Mouse (Mus musculus): ENCODE data around the gene Mettl7a3.
"Not testable (repeated sequence)": the region's sequence is repeated elsewhere in the genome, so short reads cannot be mapped to it uniquely, and the experiment has no call there.

Gene Mettl7a3

DNA sequence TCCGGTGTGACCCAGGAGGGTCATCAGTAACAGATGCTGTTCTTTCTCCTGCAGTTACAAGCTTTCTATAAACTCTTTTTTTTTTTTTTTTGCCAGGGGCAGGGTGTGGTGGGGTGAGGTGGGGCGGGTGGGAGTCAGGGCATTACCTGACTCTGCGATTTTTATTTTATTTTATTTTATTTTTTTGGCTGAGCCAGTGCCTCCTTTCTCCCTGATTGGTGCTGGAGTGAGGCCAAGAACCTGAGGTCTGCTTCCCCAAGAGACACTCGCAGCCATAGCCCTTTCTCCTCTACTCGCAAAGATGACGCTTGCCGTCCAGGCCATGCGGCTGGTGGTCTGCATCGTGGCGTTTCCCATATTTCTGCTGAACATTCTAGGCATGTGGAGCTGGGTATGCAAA is at the start of gene Mettl7a3:
Gene Mettl7a3, plus strand, starts transcription at position 301 of the 400 bp plus-strand sequence.
- no peak for DNase-seq (ENCODE audit: inconsistent ontology term)

DNA sequence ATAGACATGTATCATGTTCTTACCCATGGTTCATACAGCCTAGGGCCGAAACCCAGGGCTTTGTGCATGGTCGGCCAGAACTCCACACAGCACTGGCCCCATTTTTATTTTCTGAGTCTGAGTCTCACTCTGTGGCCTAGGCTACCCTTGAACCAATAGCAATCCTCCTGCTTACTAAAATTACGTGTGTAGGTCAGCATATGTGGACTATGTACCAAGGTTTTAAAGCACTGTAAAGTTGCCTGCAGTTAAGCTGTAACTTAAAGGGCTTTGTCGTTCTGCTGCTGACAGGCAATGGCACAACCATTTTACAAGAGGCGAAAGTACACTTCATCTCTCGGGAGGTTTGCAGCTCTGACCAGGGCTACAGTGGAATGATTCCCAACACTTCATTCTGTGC is 45.7 kb upstream of the Mettl7a3 start:
- no peak for DNase-seq (ENCODE audit: inconsistent ontology term)

DNA sequence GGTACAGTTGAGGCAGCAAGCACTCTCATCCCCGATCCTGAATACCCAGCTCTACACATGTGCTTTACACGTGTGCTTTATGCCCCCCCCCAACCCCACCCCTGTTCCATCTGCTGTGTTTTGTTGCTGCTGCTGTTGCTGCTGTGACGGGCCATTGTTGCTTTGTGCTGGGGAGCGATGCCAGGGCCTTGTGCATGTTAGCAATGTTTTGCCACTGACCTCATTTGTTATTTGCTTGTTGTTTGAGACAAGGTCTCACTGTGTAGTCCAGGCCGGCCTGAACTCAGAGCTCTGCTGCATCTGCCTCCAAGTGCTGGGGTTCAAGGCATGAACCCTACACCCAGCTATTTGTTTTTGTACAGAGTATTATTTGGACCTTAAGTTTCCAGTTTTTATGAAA is 43.9 kb upstream of the Mettl7a3 start:
- DNase-seq (ENCODE audit: inconsistent ontology term), result no peak

DNA sequence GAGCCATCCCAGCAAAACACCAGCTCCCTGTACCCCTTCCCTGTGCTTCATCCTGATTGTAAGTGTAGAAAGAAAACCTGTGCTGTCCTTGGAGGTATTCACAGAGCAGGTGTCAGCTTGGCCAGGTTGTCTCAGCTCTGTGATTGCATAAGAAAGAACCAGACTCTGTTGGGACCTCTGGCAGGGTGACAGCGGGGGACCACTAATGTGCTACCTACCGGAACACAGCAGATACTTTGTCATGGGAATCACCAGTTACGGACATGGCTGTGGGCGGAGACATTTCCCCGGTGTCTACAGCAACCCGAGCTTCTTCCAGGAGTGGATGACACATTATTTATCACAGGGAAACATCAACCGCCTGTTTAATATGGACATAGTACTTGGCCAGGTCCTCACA is 42.4 kb upstream of the Mettl7a3 start:
- no peak for DNase-seq (ENCODE audit: inconsistent ontology term)

DNA sequence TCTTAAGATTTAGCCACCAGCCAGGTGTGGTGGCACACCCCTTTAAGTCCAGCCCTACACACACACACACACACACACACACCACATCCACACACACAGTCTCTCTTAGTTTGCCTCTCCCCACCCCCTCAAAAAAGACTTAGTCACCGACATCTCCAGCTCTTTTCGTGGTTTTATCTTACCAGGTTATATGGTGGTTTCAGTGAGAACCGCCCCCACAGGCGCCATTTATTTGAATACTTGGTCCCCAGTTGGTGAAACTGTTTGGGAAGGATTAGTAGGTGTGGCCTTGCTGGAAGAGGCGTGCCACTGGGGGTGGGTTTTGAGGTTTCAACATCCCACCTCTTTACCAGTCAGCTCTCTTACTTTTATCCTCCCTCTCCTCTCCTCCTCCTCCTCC is 36.9 kb upstream of the Mettl7a3 start:
- DNase-seq (ENCODE audit: inconsistent ontology term), result no peak

DNA sequence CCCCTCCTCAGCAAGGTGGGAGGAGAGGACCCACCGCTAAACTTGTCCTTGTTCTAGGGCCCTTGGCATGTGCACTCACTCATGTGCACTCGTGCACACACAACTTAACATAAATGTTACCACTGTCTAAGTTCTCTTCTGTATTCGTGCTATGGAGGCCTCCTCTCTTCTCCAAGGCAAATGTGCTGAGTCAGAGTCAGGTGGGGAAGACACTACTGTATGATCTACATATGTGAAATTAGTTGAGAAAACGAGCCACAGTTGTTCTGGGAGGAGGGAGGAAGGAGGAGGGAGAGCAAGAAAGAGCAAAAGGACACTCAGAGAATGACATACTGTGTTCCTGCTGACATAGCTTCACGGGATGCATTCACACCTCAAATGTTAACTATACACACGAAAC is 34.2 kb upstream of the Mettl7a3 start:
- DNase-seq (ENCODE audit: inconsistent ontology term), result no peak

DNA sequence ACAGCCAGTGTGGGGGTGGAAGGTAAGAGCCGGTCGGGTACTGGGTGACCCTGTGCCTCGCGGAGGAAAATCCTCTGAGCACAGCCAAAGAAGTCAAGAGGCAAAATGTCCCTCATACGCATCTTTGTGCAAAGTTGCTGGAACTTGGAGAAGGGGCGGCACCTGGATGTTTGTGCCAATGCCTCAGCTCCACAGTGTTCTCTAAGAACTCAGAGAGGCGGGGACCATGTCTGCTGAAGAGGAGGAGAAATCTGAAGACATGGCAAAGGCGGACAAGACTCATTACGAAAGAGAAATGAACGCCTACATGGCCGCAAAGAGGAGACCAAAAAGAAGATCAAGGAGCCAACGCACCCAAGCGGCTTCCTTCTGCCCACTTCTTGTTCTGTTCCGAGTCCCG is 33.2 kb upstream of the Mettl7a3 start:
- no peak for DNase-seq (ENCODE audit: inconsistent ontology term)

DNA sequence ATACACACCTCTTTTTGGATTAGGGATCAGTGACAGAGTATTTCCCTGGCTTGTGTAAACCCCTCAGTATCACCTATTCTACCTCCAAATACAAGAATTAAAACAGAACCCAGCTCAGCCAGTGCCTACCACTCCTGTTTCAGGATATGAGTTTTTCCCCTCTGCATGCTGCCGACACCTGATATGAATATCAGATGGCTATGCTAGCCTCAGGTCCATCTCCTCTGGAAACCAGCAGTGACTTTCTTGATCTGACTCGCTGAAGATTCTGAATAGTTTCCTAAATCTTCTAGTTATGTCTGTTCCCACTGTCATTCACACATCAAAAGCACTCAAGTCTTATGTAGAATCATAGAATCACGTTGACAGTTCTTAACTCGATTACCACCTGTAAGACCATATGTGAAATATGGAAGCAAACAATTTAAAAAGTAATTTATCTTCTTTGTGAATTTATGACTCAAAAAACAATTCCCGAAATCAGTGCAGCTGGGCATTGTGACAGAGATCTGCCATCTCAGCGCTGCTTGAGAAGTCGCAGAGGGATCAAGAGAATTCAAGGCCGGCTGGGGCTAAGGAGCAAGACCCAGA is 31.2 kb upstream of the Mettl7a3 start:
- DNase-seq (ENCODE audit: inconsistent ontology term), result no peak

DNA sequence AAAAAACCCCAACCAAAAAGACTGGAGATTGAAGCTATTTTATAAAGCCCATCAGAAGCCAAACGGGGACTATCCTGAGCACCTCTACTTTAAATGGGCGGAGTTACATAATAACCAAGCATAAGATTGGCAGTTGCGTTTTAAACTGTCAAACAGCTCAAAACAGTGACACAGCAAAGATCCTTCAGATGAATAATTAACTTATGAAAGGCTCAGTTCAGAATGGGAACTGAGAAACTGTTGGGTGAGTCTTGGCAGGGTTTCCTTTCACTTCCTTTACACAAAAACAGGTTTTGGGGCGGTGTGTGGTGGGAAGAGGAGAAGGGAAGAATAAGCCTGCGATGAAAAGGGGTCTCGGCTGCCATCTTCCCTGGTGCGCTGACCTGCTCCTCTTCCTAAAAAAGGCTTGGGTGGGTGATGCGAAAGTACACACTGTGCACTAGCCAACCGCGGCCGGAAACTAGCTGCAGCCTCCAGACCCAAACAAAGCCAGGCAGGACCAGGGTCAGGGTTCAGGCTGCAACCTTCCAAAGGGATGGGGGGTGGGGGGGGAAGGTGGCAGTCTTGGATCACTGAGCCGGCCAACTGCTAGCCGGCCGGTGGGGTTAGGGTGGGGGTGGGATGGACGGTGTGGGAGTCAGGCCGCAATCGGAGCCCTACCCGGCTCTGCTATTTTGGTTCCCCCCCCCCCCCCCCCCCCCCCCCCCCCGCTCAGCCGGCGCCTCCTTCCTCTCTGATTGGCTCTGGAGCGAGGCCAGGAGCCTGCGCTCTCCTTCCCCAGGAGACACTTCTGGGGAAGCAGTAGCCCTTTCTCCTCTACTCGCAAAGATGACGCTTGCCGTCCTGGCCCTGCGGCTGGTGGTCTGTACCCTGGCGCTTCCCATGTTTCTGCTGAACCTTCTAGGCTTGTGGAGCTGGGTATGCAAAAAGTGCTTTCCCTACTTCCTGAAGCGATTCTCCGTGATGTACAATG is 30.4 kb upstream of the Mettl7a3 start, which contains the start of gene Mettl7a1:
Gene Mettl7a1, plus strand, starts transcription at position 122 of the 973 bp plus-strand sequence.
- DNase-seq (ENCODE audit: inconsistent ontology term), result peak; percentile 82

DNA sequence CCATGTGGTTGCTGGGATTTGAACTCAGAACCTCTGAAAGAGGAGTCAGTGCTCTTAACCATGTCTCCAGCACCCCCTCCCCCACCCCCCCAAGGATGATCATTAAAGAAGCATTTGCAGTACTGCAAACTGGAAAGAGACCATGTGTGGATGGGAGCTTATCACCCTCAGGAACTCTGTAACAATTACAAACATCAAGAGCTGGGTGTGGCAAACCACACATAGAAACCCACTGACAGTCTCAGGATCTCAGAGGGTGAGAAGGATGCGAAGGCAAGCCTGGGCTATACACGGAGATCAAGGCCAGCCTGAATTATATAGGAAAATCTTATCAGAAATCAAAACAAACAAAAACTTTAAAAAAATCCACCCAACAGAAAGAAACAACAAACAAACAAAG is 28.5 kb upstream of the Mettl7a3 start:
- DNase-seq (ENCODE audit: inconsistent ontology term), result no peak

DNA sequence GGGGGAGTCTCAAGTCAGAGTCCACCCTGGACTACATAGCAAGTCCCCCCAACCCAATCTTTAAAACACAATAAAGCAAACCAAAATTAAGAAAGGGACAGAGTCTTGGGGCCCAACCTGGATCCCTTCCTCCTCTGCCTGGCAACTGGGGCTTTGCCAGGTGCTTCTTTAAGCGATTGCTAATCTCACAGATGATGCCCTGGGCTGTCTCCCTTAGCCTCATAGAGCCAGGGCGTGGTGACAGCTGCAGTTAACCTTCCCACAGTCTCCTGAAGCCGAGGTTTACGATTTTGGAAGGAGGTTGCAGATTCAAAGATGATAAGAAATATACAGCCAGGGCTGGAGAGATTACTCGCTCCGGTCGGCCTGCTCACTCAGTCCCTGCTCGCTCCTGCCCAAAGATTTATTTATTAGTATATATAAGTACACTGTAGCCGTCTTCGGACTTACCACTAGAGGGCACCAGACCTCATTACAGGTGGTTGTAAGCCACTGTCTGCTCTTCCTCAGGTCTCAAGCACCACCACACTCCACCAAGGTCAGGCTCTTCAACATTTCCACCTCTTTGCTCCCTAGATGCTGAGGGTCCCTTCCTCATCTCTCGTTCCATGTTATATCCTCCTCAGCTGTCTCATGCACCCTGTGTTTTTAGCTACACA is 27.2 kb upstream of the Mettl7a3 start:
- DNase-seq (ENCODE audit: inconsistent ontology term), result not testable (repeated sequence)

DNA sequence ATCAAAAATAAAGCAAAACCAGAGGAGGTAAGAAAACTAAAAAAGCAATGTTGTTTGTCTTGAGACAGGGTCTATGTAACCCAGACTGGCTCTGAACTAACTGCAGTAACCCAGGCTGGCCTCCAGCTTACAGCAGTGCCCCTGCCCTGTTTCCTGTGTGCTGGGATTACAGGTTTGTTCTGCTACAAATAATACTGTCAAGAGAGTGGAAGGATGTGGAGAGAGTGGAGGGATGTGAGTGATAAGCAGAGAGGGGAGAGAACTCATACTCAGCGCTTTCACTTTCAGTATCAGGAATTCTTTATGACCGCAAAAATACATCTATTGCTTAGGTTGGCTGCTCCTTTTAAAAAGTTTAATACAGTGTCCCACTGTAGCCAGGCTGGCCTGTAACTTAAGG is 22.4 kb upstream of the Mettl7a3 start:
- no peak for DNase-seq (ENCODE audit: inconsistent ontology term)

DNA sequence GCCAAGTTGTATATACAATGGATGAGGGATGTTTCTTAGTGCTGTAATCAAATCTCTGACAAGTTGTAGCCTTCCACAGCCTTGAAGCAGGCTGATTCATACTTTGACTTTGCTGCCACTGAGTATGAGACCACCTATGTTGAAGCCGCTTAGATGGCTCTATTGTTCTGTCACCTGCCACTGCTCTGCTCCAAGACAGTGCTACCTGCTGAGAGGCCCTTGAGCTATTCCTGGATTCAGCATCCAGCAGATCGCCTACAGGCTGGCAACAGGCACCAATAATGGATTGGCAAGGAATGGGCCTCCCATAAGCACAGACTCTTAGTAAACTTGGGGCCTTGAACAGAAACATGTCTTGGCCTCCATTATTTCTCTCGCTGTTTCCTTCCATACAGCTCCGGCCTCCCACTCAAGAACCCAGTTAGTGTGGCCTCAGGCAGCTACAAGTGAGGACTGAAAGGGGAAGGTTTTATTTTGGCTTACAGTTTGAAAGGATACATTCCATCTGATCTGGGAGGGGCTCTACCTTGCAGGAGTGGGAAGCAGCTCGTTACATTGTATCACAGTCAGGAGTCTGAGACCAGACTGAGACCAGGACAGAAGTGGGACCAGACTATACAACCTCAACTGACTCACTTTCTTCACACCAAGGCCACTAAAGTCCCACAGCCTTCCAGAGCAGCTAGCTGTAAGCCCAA is 20.1 kb upstream of the Mettl7a3 start:
- DNase-seq (ENCODE audit: inconsistent ontology term), result no peak

DNA sequence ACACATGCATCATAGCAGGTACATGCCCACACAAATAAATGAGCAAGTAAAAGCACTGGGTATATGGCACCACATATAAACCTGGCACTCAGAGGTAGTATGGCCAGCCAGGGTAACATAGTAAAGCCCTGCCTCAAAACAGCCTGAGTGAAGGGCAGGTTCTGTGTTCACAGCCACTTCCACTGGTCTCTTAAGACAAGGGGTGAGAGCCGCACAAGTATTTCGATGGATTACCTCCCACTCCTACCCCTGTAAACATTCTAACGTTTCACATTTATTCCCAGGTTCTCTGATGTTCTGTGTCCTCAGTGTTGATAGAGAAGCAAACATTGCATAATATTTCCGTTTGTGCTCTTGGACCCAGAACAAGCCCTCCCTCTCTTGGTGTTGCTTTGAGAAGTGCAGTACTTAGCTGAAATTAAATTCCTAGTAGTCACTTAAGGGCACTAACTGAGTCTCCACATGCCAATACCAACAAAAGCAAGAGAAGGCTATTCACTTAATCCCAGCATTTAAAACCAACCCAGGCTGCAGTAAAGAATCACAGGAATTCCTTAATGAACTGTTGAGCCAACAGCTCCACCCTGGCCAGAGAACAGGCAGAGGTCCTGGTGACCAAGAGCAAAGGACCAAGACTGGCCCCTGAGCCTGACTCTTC is 16.6 kb upstream of the Mettl7a3 start:
- DNase-seq (ENCODE audit: inconsistent ontology term), result peak; percentile 73

DNA sequence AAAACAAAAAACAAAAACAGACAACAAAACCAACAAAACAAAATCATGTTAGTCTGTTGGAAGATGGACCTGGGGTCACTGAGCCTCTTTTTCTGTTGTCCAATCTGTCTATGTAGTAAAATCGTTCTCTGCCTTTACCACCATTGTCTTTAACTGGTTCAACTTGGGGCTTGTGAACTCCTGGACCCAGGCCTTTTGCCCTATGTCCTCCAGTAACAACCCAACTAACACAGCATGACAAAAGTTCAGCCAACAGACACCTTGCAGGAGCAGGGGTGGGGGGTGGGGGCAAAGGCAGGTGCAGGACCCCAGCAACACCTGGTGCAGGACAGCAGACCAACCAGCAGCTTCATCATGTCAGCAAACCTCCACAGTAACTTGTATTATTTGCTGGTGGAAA is 14.8 kb upstream of the Mettl7a3 start:
- no peak for DNase-seq (ENCODE audit: inconsistent ontology term)

DNA sequence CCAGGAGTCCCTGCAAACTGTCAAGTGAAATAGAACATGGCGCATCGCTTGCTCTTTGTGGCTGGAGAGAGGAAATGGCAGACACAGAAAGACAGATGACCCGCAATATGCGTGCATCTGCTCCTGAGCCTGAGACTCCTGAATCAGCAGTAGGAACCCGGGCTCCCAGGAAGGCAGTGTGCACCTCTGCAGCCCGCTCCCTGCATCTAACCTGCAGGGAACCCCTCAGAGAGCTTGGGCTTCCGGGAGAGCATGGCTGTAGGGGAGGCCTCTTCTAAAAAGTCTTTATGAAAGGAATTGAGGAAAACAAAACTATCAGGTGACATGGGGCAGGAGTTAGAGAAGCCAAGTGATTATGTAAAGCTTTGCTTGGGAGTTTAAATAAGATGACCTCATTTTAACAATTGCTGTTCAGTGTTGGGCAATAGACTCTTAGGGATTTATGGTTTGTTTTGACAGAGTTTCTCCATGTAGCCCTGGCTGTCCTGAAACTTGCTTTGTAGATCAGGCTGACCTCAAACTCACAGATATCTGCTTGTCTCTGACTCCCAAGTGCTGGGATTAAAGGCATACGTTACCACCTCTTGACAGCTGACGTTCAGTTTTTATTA is 14.3 kb upstream of the Mettl7a3 start:
- no peak for DNase-seq (ENCODE audit: inconsistent ontology term)

DNA sequence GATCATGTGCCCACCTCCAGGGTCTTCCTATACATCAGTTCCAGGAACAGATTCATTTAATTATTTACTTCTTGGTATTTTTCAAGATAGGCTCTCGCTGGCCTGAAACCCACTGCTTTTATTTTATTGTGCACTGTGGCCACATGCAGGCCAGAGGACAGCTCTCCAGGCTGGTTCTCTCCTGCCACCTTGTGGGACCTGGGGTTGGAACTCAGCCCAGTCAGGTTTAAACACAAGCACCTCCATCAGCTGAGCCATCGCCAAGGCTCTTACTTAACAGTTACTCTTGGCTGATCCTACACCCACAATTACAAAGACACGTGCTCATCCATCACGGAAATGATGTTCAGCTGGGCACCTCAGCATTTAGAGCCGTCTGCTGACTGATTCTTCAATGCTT is 13.6 kb upstream of the Mettl7a3 start:
- DNase-seq (ENCODE audit: inconsistent ontology term), result no peak

DNA sequence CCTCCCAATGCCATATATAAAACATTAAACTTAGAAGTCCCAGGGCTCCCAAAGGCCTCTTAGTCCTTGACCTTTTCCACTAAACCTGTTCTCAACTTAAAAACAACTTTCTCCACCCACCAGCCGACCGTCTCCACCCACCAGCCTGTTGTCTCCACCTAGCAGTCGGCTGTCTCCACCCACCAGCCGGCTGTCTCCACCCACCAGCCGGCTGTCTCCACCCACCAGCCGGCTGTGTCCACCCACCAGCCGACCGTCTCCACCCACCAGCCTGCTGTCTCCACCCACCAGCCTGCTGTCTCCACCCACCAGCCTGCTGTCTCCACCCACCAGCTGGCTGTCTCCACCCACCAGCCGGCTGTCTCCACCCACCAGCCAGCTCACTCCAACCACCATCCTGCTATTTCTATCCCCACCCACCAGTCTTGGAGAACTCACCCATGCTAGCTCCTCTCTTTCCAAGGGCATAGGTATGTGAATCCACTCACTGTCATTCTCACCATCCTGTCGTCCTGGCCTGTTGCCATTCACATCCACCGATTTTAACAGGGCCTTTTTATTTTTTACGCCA is 10.6 kb upstream of the Mettl7a3 start:
- DNase-seq (ENCODE audit: inconsistent ontology term), result no peak

DNA sequence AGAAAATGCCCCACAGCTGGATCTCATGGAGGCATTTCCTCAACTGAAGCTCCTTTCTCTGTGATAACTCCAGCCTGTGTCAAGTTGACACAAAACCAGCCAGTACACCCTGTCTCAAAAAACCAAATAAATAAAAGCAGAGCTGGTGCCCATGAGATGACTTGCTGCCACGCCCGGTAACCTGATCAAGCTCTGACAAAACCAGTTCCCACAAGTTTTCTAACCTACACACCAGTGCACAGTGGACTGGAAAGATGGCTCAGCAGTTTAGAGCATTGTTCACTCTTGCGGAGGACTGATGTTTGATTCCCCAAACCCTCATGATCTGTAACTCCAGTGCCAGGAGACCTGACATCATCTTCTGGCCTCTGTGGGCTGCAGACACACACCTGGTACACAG is 9.5 kb upstream of the Mettl7a3 start:
- no peak for DNase-seq (ENCODE audit: inconsistent ontology term)

DNA sequence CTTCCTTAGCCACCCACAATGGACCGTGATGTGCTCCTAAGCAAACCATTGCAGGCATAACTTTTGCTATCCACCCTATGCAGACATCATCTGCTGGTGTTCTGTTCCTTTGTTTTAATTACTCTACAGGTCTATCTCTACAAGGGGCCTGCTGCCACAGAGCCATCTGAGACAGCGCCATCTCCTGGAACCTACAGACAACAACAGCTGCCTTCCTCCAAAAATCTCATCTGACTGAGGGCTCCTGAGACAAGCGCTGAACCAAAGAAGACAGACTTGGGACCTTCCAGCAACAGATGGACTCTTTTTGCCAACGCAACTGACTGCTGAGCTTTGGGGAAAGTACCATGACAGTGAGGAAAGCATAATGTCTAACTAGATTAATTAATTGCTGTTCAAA is 6.6 kb upstream of the Mettl7a3 start:
- DNase-seq (ENCODE audit: inconsistent ontology term), result not testable (repeated sequence)

DNA sequence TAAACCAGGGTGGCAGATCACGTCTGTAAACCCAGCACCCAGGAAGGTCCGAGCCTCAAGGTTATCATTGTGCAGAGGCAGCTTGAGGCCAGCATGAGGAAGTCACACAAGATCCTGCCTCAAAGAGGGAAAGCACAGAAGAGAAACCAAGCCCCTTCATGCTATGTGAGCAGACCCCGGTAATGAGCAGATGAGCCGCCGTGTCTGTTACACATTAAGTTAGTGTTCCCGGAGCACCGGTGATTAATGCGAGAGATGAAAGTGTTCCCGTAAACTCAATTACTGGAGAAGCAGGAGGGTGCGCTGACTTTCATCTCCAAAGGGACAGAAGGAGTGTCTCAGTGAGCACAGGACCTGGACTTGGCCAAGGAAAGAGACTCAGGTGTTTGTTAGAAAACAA is 5.4 kb upstream of the Mettl7a3 start:
- DNase-seq (ENCODE audit: inconsistent ontology term), result not testable (repeated sequence)

Data from Muller cell, postnatal 12 days (primary cell).